Mouse (Mus musculus): ENCODE measurements around the gene Fap. TPM values are rescaled to one million over a fixed set of nuclear protein-coding genes. Genes with fewer than 3 reads are reported as not detected.

The Fap gene
- total RNA-seq (2021), result 1 to 10 TPM; 5.9 to 7.7 TPM
- long read RNA-seq, experiment 1, partial matches to known transcripts, result 0 of 2 reads
- long read RNA-seq, experiment 1, other reads (novel, unspliced or antisense), result 1 of 2 reads
- long read RNA-seq, experiment 2, result 0 reads

- DNase-seq, result peak; percentile 33 to 42
- intact Hi-C loops (cut with DNase I), result no loop called here
These were observed at the start of gene Fap for GRCm38 (mm10) chr2:62573753-62574159. Fap (minus strand) TSS chr2:62574075.

- intact Hi-C loops (cut with DNase I), result no loop called here
- no peak for DNase-seq
These were observed 49.2 kb upstream of the Fap start for GRCm38 (mm10) chr2:62623024-62623441.

- DNase-seq, result no peak
- intact Hi-C loops (cut with DNase I), result no loop called here
These were observed 45.8 kb upstream of the Fap start for GRCm38 (mm10) chr2:62619679-62620078.

- intact Hi-C loops (cut with DNase I), result no loop called here
- no peak for DNase-seq
These were observed 45.1 kb upstream of the Fap start for GRCm38 (mm10) chr2:62618934-62619341.

- intact Hi-C loops (cut with DNase I), result no loop called here
These were observed 39.3 kb upstream of the Fap start for GRCm38 (mm10) chr2:62613133-62613532.

GRCm38 (mm10) chr2:62606205-62606604, 32.3 kb upstream of the Fap start:
- DNase-seq, result no peak

More at GRCm38 (mm10) chr2:62613133-62613532, 39.3 kb upstream of the Fap start:
- DNase-seq, result no peak

GRCm38 (mm10) chr2:62603530-62603929, 29.7 kb upstream of the Fap start:
- intact Hi-C loops (cut with DNase I), result loop anchor here (5.0 kb wide), 1 partner anchor 541 kb away; no protein-coding TSS in a partner anchor
- DNase-seq, result peak in 1 of 2 experiments; percentile 6

More at GRCm38 (mm10) chr2:62606205-62606604, 32.3 kb upstream of the Fap start:
- intact Hi-C loops (cut with DNase I), result no loop called here

GRCm38 (mm10) chr2:62596586-62596985, 22.7 kb upstream of the Fap start:
- intact Hi-C loops (cut with DNase I), result no loop called here
- no peak for DNase-seq

GRCm38 (mm10) chr2:62594491-62594890, 20.6 kb upstream of the Fap start:
- DNase-seq, result no peak
- intact Hi-C loops (cut with DNase I), result no loop called here

GRCm38 (mm10) chr2:62591555-62591954, 17.7 kb upstream of the Fap start:
- intact Hi-C loops (cut with DNase I), result no loop called here
- no peak for DNase-seq

- intact Hi-C loops (cut with DNase I), result no loop called here
- DNase-seq, result no peak
These were observed 15.5 kb upstream of the Fap start for GRCm38 (mm10) chr2:62589333-62589732.

- no peak for DNase-seq
- intact Hi-C loops (cut with DNase I), result no loop called here
These were observed 11.9 kb upstream of the Fap start for GRCm38 (mm10) chr2:62585769-62586168.

GRCm38 (mm10) chr2:62574962-62575361, 1.1 kb upstream of the Fap start:
- no peak for DNase-seq
- intact Hi-C loops (cut with DNase I), result no loop called here

- intact Hi-C loops (cut with DNase I), result no loop called here
- no peak for DNase-seq
These were observed 375 bp upstream of the Fap start for GRCm38 (mm10) chr2:62574250-62574649.

GRCm38 (mm10) chr2:62573099-62573752, 649 bp downstream of the Fap start:
- intact Hi-C loops (cut with DNase I), result no loop called here
- no peak for DNase-seq

GRCm38 (mm10) chr2:62564687-62565086, 9.2 kb downstream of the Fap start:
- no peak for DNase-seq
- intact Hi-C loops (cut with DNase I), result no loop called here

GRCm38 (mm10) chr2:62562661-62563485, 11.0 kb downstream of the Fap start:
- intact Hi-C loops (cut with DNase I), result no loop called here
- DNase-seq, result no peak

GRCm38 (mm10) chr2:62557417-62557816, 16.5 kb downstream of the Fap start:
- intact Hi-C loops (cut with DNase I), result no loop called here
- no peak for DNase-seq

- DNase-seq, result no peak
- intact Hi-C loops (cut with DNase I), result no loop called here
These were observed 17.5 kb downstream of the Fap start for GRCm38 (mm10) chr2:62556349-62556748.

- peak in 1 of 2 experiments; percentile 24 for DNase-seq
- intact Hi-C loops (cut with DNase I), result no loop called here
These were observed 24.2 kb downstream of the Fap start for GRCm38 (mm10) chr2:62549659-62550058.

- no peak for DNase-seq
- intact Hi-C loops (cut with DNase I), result no loop called here
These were observed 24.7 kb downstream of the Fap start for GRCm38 (mm10) chr2:62549131-62549530.

Data from gastrocnemius, postnatal 36 days (tissue).